Mouse (Mus musculus): ENCODE measurements around the gene Zbtb9.
"Not testable (repeated sequence)": the region's sequence is repeated elsewhere in the genome, so short reads cannot be mapped to it uniquely, and the experiment has no call there.

The Zbtb9 gene

DNA sequence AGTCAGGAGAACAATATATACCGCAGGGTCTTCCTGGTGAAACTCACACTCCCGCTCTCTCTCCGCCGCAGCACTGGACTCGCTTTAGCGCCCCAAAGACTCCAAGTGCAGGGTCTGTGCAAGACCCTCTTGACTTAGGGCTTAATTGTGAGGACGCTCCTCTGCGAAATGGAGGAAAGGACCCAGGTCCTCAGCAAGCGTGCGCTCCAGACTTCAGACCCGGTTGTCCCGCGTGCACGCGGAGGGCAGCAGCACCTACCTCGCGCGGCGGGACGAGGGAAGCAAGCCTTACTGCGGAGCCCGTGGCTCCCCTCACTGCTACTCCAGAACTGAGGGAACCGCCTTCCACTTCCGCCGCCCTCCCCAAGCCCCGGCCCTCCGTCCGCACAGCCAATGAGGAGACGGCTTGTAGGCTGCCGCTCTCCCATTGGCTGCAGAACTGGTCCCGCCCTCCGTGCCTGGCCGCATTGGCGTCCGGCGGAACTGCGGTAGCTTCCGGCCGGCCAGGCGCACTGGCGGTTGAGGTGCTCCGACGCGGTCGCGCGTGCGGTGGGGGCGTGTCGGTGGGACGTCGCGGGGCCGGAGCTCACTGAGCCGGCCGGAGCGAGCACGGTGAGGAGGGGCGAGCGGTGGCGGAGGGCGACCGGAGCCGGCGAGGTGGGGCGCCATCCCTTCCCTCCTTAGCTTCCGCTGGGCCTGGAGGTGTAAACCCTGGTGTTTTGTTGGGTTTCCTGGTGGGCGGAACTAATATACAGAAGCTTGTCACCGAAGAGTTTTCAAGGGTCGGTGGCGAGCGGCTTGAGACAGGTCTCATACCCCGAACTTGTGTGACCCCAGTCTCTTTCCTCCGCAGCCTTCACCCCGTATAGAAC is at the start of gene Zbtb9:
TSS of gene Zbtb9 (plus strand) at position 465 of the 872 bp plus-strand sequence.
- peak; percentile 86 for DNase-seq (ENCODE audit: low read depth, low spot score)

- DNase-seq (ENCODE audit: low read depth, low spot score), result not testable (repeated sequence)
Measured at GRCm38 (mm10) chr17:26925414-26925813, 47.6 kb upstream of the Zbtb9 start.

- not testable (repeated sequence) for DNase-seq (ENCODE audit: low read depth, low spot score)
Measured at GRCm38 (mm10) chr17:26931795-26932194, 41.2 kb upstream of the Zbtb9 start.

DNA sequence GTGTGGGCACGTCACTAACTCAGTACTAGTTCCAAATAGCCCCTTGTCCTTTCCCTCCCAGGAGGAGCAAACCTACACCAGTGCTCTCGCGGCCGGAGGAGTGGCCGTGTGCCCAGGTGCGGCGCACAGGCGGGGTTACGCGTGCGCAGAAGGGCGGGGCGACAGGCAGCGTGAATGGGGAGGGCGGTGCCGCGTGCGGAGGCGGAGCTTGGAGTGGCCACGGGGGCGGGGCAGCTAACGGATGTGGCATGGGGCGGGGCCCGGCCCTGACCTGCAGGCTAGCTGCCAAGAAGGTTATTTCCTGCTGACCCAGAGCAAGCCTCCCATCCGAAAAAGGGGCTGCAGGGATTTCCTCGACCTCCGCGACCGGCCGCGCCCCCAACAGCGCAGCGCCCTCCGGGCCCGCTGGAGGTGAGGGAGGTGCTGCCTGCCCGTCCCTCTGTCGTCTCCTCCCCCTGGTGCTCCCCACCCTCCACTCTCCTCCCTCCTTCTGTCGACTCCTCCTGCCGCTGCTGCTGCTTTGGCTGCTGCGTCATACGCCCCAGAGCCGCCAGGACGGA is 40.0 kb upstream of the Zbtb9 start, which contains the start of gene Phf1:
TSS of gene Phf1 (plus strand) at position 214 of the 560 bp plus-strand sequence.
- peak; percentile 83 for DNase-seq (ENCODE audit: low read depth, low spot score)

DNA sequence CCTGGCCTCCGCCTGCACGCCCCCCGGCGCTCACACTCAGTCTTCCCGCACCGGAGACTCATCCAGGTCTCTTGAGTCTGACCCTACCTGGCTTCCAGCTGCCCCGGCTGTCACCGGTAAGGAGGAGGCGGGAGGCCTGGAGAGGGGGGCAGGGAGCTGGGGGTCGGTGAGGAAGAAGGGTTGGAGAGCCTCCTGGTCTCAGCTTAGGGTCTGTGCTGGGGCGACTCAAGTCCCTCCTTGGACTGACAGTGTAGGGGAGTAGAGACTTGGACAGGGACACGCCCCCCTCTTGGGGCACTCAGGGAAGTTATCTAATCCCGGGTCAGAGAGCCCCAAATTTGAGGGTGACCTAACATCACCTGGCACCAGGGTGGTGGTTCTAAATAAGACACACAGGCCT is 39.5 kb upstream of the Zbtb9 start:
- no peak for DNase-seq (ENCODE audit: low read depth, low spot score)

DNA sequence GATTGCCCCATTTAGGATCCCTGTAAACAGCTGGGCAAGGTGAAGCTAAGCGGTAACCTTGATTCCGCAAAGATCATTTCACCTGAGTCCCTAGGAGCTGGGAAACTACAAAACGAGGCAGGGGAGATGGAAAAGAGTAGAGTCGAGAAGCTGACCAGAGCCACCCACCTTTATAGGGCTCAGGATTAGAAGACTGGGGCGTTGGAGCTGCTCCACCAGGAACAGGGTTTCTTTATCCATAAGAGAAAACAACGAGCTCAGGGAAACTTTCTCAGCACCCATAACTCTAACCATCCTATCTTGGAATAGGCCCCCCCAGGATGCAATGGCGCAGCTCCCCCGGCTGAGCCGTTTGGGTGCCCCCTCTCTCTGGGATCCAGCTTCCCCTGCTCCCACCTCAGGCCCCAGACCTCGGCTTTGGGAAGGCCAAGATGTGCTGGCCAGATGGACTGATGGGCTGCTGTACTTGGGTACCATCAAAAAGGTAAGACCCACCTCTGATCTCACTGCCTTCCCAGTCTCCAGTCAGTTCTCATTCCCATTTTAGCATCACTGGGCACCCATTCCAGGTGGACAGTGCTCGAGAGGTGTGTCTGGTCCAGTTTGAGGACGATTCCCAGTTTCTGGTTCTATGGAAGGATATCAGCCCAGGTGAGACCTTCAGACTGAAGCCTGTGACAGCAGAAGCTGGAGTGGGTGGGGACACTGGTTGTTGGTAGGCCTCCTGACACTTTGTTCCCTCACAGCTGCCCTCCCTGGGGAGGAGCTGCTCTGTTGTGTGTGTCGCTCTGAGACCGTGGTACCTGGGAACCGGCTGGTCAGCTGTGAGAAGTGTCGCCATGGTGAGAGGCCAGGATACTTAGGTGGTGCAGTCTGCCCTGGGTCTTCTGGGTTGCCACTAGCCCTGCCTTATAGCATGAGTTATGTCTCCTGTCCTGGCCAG is 38.8 kb upstream of the Zbtb9 start:
- no peak for DNase-seq (ENCODE audit: low read depth, low spot score)

- no peak for DNase-seq (ENCODE audit: low read depth, low spot score)
Measured at GRCm38 (mm10) chr17:26935027-26935426, 37.9 kb upstream of the Zbtb9 start.

DNA sequence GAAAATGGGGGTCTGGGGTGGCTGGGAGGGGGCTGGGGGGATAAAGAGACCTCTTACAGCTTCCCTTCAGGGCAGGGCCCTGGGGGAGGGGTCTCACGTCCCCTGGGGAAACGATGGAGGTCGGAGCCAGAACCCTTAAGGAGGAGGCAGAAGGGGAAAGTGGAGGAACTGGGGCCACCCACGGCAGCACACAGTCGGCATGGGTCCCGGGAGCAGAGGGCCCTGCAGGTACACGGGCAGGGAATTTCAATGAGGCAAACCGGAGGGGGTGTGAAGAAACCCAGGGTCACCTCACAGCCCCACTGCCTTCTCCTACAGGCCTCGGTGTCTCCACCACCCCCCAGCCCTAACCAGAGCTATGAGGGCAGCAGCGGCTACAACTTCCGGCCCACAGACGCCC is 36.5 kb upstream of the Zbtb9 start:
- no peak for DNase-seq (ENCODE audit: low read depth, low spot score)

GRCm38 (mm10) chr17:26936921-26937695 is 35.9 kb upstream of the Zbtb9 start:
- DNase-seq (ENCODE audit: low read depth, low spot score), result no peak

GRCm38 (mm10) chr17:26937883-26938695 is 34.9 kb upstream of the Zbtb9 start:
- no peak for DNase-seq (ENCODE audit: low read depth, low spot score)

DNA sequence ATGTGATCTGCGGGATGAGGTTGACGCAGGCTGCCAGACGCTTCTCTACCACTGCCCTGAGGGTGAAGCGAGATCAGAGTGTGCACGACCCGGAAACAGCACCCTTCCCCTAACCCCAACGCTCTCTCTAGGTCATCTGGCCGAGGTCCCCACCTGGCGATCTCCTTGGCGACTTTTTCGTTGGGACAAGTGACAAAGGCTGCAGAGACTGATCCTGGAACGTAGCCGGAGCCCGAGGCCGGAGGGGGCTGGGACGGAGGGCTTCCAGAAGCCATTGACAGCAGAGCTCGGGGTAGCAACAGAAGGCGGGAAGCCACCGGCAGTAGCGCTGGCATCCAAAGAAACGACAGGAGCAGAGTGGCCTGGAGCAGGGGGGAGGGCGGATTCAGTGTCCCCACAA is 34.2 kb upstream of the Zbtb9 start:
- no peak for DNase-seq (ENCODE audit: low read depth, low spot score)

GRCm38 (mm10) chr17:26939178-26939972 is 33.6 kb upstream of the Zbtb9 start, which contains the start of gene Cuta:
Gene Cuta (minus strand): TSS chr17:26939569.
- peak; percentile 98 for DNase-seq (ENCODE audit: low read depth, low spot score)

DNA sequence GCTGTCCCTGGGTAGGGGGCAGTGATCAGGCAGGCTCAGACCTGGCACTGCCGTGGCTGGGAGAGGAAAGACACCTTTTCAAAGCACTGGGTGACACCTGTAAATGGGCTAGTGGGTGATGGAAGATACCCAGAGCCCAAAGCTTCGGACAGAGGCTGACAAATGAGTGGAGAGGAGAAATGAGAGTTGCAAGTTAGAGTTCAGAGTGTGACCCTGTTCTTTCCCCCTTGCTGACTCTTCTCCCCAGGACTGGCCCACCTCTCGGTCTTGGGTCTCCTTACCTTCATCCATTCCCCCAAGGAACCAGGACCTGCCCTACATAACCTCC is 33.0 kb upstream of the Zbtb9 start:
- no peak for DNase-seq (ENCODE audit: low read depth, low spot score)

GRCm38 (mm10) chr17:26941031-26941789 is 31.8 kb upstream of the Zbtb9 start, which contains the start of gene Syngap1:
Gene Syngap1 (plus strand): TSS chr17:26941253.
- DNase-seq (ENCODE audit: low read depth, low spot score), result no peak

DNA sequence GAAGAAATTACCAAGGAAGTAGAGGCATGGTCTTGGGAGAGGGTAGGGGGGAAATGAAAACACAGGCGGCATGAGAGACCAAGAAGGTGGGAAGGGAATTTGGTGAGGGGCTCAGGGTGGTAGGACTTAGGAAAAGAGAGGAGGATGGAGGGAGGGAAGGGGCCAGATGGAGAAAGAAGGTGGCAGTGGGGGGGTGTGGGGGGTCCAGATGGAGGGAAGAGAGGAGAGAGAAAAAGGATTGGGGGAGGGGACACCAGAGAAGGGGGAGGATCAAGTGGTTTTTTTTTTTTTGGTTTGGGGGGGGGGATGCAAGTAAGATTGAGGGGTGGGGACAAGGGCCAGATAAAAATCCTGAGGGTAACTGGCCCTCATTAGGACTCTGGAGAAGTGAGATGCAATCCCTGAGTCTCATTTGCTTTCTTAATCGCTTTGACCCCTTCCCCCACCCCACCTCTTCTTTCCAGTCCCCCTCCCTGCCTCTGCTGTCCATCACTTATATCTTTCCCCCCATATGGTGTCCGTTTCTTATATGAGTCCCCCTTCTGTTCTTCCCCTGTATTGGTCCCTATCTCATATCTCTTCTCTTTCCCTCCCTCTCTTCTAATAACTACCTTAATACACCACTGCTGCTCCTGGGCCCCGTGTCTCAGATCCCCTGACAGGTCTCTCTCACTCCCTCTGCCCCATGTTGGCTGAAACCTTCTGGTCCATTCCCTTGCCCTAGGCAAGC is 31.0 kb upstream of the Zbtb9 start:
- DNase-seq (ENCODE audit: low read depth, low spot score), result no peak

- DNase-seq (ENCODE audit: low read depth, low spot score), result no peak
Measured at GRCm38 (mm10) chr17:26945824-26946495, 27.0 kb upstream of the Zbtb9 start.

DNA sequence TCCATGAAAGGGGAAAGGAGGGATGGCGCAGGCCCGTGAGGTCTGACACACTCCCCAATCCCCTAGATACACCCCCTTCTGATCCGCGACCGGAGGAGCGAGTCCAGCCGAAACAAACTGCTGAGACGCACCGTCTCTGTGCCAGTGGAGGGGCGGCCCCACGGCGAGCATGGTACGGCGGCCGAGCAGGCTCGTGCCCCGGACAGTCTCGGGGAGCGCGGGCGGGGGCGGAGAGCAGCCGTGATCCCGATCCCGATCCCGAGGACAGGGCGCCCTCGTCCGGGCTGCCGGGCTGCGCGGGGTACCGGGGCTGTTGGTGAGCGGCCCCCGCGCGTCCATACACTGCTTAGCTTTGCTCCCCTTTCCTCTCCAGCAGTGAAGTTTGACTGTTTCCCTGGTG is 26.4 kb upstream of the Zbtb9 start:
- no peak for DNase-seq (ENCODE audit: low read depth, low spot score)

All from WW6 (cell line).